Mouse (Mus musculus) liver, embryonic 11.5 days (tissue): ENCODE data around the gene Calr. TPM values are rescaled to one million over a fixed set of nuclear protein-coding genes. Genes with fewer than 3 reads are reported as not detected.

ENCODE experiments used
- ATAC-seq: fragments of 200-750 bp; cut with Nextera tagmentation; replicated peaks from 2 replicates; pipeline ENCODE4 v1.8.0; 2017; ENCODE audit warnings: moderate number of reproducible peaks, mild to moderate bottlenecking, moderate TSS enrichment, moderate library complexity; ENCODE audit not compliant: low FRiP score
- DNase-seq: peaks from one replicate; pipeline ENCODE4 v3.0.0-alpha.2; 2017; ENCODE audit warnings: low spot score
- H3K27ac ChIP-seq: fragments of 300-500 bp; sonication (generic); 2 replicates; pipeline ENCODE4 v1.5.1; 2014; ENCODE audit warnings: mild to moderate bottlenecking, low read depth, low read length, control low read depth
- H3K27me3 ChIP-seq: fragments of 300-500 bp; sonication (generic); replicated peaks from 2 replicates; pipeline ENCODE4 v1.6.1; 2014; ENCODE audit warnings: low read length, mixed read lengths; ENCODE audit not compliant: control insufficient read depth, insufficient read depth
- H3K36me3 ChIP-seq: fragments of 300-500 bp; sonication (generic); 2 replicates; pipeline ENCODE4 v1.6.1; 2014; ENCODE audit warnings: mild to moderate bottlenecking, low read length, moderate library complexity, mixed read lengths; ENCODE audit not compliant: control insufficient read depth, insufficient read depth
- H3K4me1 ChIP-seq: fragments of 300-500 bp; sonication (generic); replicated peaks from 2 replicates; pipeline ENCODE4 v1.6.1; 2014; ENCODE audit warnings: low read length, mixed read lengths; ENCODE audit not compliant: control insufficient read depth, insufficient read depth
- H3K4me2 ChIP-seq: fragments of 300-500 bp; sonication (generic); 2 replicates; pipeline ENCODE4 v1.6.1; 2014; ENCODE audit warnings: mild to moderate bottlenecking, control low read depth, moderate library complexity
- H3K4me3 ChIP-seq: fragments of 300-500 bp; sonication (generic); 2 replicates; pipeline ENCODE4 v1.5.1; 2014; ENCODE audit warnings: low read depth, low read length, control low read depth
- H3K9ac ChIP-seq: fragments of 300-500 bp; sonication (generic); 2 replicates; pipeline ENCODE4 v1.6.1; 2014; ENCODE audit warnings: low read depth, low read length, control low read depth
- H3K9me3 ChIP-seq: fragments of 300-500 bp; sonication (generic); 2 replicates; pipeline ENCODE4 v1.6.1; 2016; ENCODE audit warnings: low read length, inconsistent platforms, mixed read lengths; ENCODE audit not compliant: control insufficient read depth
- WGBS: fragments of 180-500 bp; shearing (Covaris S2); extraction: QIAGEN DNeasy Blood & Tissue Kit; methylation state at CpG from one replicate; pipeline ENCODE4 v1.1.7; 2014; 5-methylcytosine and 5-hydroxymethylcytosine counted together
- polyA plus RNA-seq: library from polyadenylated mRNA; unstranded; fragments of >200 nt; fragmentation: Nextera tagmentation; extraction: Ambion mirVana; gene quantifications from 2 replicates; pipeline ENCODE4 v1.2.1, GENCODE M21; 2014

The Calr gene
- polyA plus RNA-seq, 1 experiment from 2014 or later = 860 TPM

DNA sequence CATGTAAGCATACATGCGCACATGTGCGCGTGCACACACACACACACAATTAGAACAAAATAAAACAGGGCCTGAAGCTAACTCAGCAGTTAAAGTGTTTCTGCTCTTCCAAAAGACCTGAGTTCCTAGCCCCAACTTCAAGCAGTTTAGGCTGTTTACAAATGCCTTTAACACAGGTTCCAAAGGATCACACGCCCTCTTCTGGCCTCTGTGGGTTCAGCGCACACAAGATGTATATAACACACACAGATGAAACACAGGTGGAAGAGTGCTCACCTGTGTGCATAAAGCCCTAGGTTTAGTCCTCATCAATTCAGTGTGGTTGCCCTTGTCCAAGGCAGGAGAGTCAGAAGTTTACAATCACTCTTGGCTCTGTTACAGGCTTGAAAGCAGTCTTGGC lies 40.7 kb downstream of the Calr start:
- Histone ChIP-seq H3K4me2 (no peak overlapping the region), H3K9ac (no peak overlapping the region), H3K36me3 (no peaks in the 10 kb centered on the region), H3K4me3 (no peak overlapping the region), H3K27ac (no peak overlapping the region), H3K27me3 (peaks cover 64% of the 10 kb centered on the region), H3K9me3 (peaks cover 2% of the 10 kb centered on the region; the same call in 1 of the 2 replicates), H3K4me1 (peaks cover 9% of the 10 kb centered on the region; the same call in 1 of the 2 replicates)
- WGBS = 92% methylated on average over 5 of the region's 5 CpGs
- DNase-seq (no peak), ATAC-seq (no peak)

DNA sequence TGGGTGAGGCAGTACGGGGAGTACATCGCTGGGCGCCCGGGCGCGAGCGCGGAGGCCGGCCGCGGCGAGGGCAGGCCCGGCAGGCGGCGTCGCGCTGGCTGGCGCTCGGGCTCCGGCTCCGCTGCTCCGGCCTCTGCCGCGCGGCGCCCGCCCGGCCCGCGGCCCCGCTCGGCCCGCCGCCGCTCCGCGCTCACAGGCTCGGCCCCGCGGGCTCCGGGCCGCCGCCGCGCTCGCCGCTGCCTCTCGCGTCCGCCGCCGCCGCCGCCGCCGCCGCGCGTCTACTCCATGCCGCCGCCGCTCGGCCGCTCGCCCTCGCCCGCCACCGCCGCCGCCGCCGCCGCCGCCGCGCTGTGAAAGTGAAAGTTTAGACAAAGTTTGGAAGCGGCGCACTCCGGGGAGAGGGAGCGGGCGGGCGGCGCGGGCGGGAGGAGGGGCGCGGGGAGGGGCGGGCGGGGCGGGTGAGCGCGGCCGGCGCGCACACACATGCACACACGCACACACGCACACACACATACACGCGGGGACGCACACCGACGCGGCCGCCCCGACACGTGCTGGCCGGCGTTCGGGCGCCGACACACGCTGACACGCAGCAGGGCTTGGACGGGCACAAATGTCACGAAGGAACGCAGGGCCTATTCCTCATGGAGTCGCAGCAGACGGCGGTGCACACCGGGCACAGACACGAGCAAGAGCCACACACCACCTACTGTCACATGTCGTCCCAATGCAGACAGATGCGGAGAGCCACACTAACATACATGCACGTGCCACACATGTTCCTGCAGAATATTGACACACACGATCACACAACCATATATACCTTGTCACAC lies 46.5 kb downstream of the Calr start, which contains the start of gene Nfix:
Gene Nfix, minus strand, starts transcription at position 346 of the 833 bp plus-strand sequence.
- Histone ChIP-seq H3K36me3 (no peaks in the 10 kb centered on the region), H3K9ac (peak within 1 kb of the TSS; percentile 79), H3K4me3 (peak within 1 kb of the TSS; percentile 90), H3K4me1 (peaks cover 5% of the 10 kb centered on the region; the same call in 1 of the 2 replicates), H3K27me3 (peaks cover 93% of the 10 kb centered on the region), H3K4me2 (peak within 1 kb of the TSS; percentile 96), H3K27ac (peak within 1 kb of the TSS; percentile 32), H3K9me3 (no peaks in the 10 kb centered on the region)
- 2% methylated on average over 73 of the region's 125 CpGs for WGBS
- DNase-seq (no peak), ATAC-seq (peak; percentile 37; the same call in 1 of the 2 replicates)

GRCm38 (mm10) chr8:84799136-84799931 lies 47.4 kb downstream of the Calr start:
- H3K4me2 ChIP-seq = peak overlapping the region; percentile 96
- H3K27me3 ChIP-seq = peaks cover 91% of the 10 kb centered on the region
- H3K27ac ChIP-seq = peak overlapping the region; percentile 32
- H3K36me3 ChIP-seq = no peaks in the 10 kb centered on the region
- H3K4me1 ChIP-seq = peaks cover 5% of the 10 kb centered on the region; the same call in 1 of the 2 replicates
- DNase-seq (peak; percentile 70), ATAC-seq (peak; percentile 46)
- H3K4me3 ChIP-seq = peak overlapping the region; percentile 90
- peak overlapping the region; percentile 79 for H3K9ac ChIP-seq
- no peaks in the 10 kb centered on the region for H3K9me3 ChIP-seq
- under 1% methylated on average over 84 of the region's 108 CpGs for WGBS

GRCm38 (mm10) chr8:84798446-84799135 lies 48.1 kb downstream of the Calr start:
- peak overlapping the region; percentile 90 for H3K4me3 ChIP-seq
- peaks cover 92% of the 10 kb centered on the region for H3K27me3 ChIP-seq
- DNase-seq (no peak), ATAC-seq (no peak)
- H3K4me2 ChIP-seq = peak overlapping the region; percentile 96
- H3K9ac ChIP-seq = peak overlapping the region; percentile 79
- no peaks in the 10 kb centered on the region for H3K36me3 ChIP-seq
- no peaks in the 10 kb centered on the region for H3K9me3 ChIP-seq
- peaks cover 5% of the 10 kb centered on the region; the same call in 1 of the 2 replicates for H3K4me1 ChIP-seq
- 47% methylated on average over 10 of the region's 10 CpGs for WGBS
- no peak overlapping the region for H3K27ac ChIP-seq

GRCm38 (mm10) chr8:84797971-84798370 lies 48.8 kb downstream of the Calr start:
- H3K4me3 ChIP-seq = no peak overlapping the region
- WGBS = 79% methylated on average over 6 of the region's 6 CpGs
- peaks cover 92% of the 10 kb centered on the region for H3K27me3 ChIP-seq
- H3K9ac ChIP-seq = no peak overlapping the region
- no peak for DNase-seq
- H3K27ac ChIP-seq = no peak overlapping the region
- H3K9me3 ChIP-seq = no peaks in the 10 kb centered on the region
- no peaks in the 10 kb centered on the region for H3K36me3 ChIP-seq
- no peak overlapping the region for H3K4me2 ChIP-seq
- H3K4me1 ChIP-seq = peaks cover 5% of the 10 kb centered on the region; the same call in 1 of the 2 replicates
- ATAC-seq = no peak

- WGBS = 79% methylated on average over 15 of the region's 15 CpGs
- Histone ChIP-seq H3K27ac (no peak overlapping the region), H3K27me3 (peaks cover 91% of the 10 kb centered on the region), H3K9ac (no peak overlapping the region), H3K4me1 (peaks cover 5% of the 10 kb centered on the region; the same call in 1 of the 2 replicates), H3K9me3 (no peaks in the 10 kb centered on the region), H3K4me2 (no peak overlapping the region), H3K4me3 (no peak overlapping the region), H3K36me3 (no peaks in the 10 kb centered on the region)
- ATAC-seq (no peak), DNase-seq (no peak)
Measured at GRCm38 (mm10) chr8:84797256-84797797, 49.4 kb downstream of the Calr start.

- no peak overlapping the region for H3K9ac ChIP-seq
- H3K36me3 ChIP-seq = no peaks in the 10 kb centered on the region
- no peak overlapping the region for H3K4me2 ChIP-seq
- WGBS = 70% methylated on average over 7 of the region's 7 CpGs
- no peak for ATAC-seq
- H3K9me3 ChIP-seq = no peaks in the 10 kb centered on the region
- peaks cover 88% of the 10 kb centered on the region for H3K27me3 ChIP-seq
- H3K4me1 ChIP-seq = no peaks in the 10 kb centered on the region
- DNase-seq = no peak
- H3K27ac ChIP-seq = no peak overlapping the region
- no peak overlapping the region for H3K4me3 ChIP-seq
Measured at GRCm38 (mm10) chr8:84794486-84794885, 52.2 kb downstream of the Calr start.
